Comparison of ENCODE assay signal across 8 mouse cellular contexts in genomic region chr4:133649464-133649863, GRCm38 (mm10). TPM values are rescaled to one million over a fixed set of nuclear protein-coding genes. Genes with fewer than 3 reads are reported as not detected.
DNase-seq lines count a peak whose midpoint lies in the region; ATAC-seq and TF ChIP-seq lines count a peak whose summit lies in the region.
"Not testable (repeated sequence)": the region's sequence is repeated elsewhere in the genome, so short reads cannot be mapped to it uniquely, and the experiment has no call there.

No protein-coding gene starts in this region.

- H3K9me3 ChIP-seq in E14TG2a.4 (ENCODE audit: low read length); embryonic facial prominence, embryonic 15.5 days (replicated peaks); hindbrain, embryonic 13.5 days; kidney, embryonic 16.5 days (ENCODE audit: low read length); liver, embryonic 12.5 days (replicated peaks): not testable (repeated sequence)
- H3K9me3 ChIP-seq in megakaryocyte, embryonic 14.5 days: peaks cover 18% of the 10 kb centered on the region

- H3K4me1 ChIP-seq in E14TG2a.4 (replicated peaks; ENCODE audit: low read depth, low read length): peaks cover 49% of the 10 kb centered on the region
- H3K4me1 ChIP-seq in embryonic facial prominence, embryonic 15.5 days; heart, adult 2 months (ENCODE audit: control insufficient read depth, insufficient read depth, low read length); hindbrain, embryonic 13.5 days (replicated peaks); liver, embryonic 12.5 days; small intestine, adult 2 months (ENCODE audit: control insufficient read depth, insufficient read depth, insufficient read length, low read length): not testable (repeated sequence)
- peaks cover 16% of the 10 kb centered on the region for H3K4me1 ChIP-seq in kidney, embryonic 16.5 days (ENCODE audit: insufficient read depth, low read length)
- peaks cover 18% of the 10 kb centered on the region for H3K4me1 ChIP-seq in megakaryocyte, embryonic 14.5 days

- TF ChIP-seq EP300 in heart, adult 2 months (IDR thresholded peaks at IDR 0.05; ENCODE audit: insufficient read depth, low read depth, low read length): not testable (repeated sequence)

- TF ChIP-seq POLR2A in heart, adult 2 months (IDR thresholded peaks at IDR 0.05; ENCODE audit: insufficient read depth, low read depth, low read length); small intestine, adult 2 months (IDR thresholded peaks at IDR 0.05; ENCODE audit: low read depth, low read length): not testable (repeated sequence)

- not testable (repeated sequence) for H3K9ac ChIP-seq in embryonic facial prominence, embryonic 15.5 days; heart, adult 2 months (ENCODE audit: low read depth, low read length); hindbrain, embryonic 13.5 days
- peak overlapping the region; percentile 47 for H3K9ac ChIP-seq in kidney, embryonic 16.5 days (replicated peaks; ENCODE audit: low read length)
- H3K9ac ChIP-seq in liver, embryonic 12.5 days: 0 out of 2 replicates have a peak overlapping the region, but pooled peaks have one; percentile 14

- not testable (repeated sequence) for DNase-seq in heart, adult 2 months

- not testable (repeated sequence) for H3K79me2 ChIP-seq in heart, adult 2 months (replicated peaks; ENCODE audit: control insufficient read depth, insufficient read depth, low read length)

- intact Hi-C loops in heart, adult 2 months (cut with DNase I): loop anchor here (5.0 kb wide), 1 partner anchor 37 kb away; no protein-coding TSS in a partner anchor

- H3K4me2 ChIP-seq in embryonic facial prominence, embryonic 15.5 days (replicated peaks): peak overlapping the region; percentile 17
- peak overlapping the region; percentile 40 for H3K4me2 ChIP-seq in hindbrain, embryonic 13.5 days
- peak overlapping the region; percentile 43 for H3K4me2 ChIP-seq in kidney, embryonic 16.5 days (replicated peaks; ENCODE audit: low read depth, low read length)
- peak overlapping the region; percentile 60 for H3K4me2 ChIP-seq in liver, embryonic 12.5 days

- peak overlapping the region; percentile 18; the same call in 1 of the 2 replicates for H3K27ac ChIP-seq in embryonic facial prominence, embryonic 15.5 days (replicated peaks)
- peak overlapping the region; percentile 81 for H3K27ac ChIP-seq in heart, adult 2 months
- not testable (repeated sequence) for H3K27ac ChIP-seq in hindbrain, embryonic 13.5 days; liver, embryonic 12.5 days
- H3K27ac ChIP-seq in kidney, embryonic 16.5 days (ENCODE audit: low read length): peak overlapping the region; percentile 64
- peak overlapping the region; percentile 52 for H3K27ac ChIP-seq in small intestine, adult 2 months (ENCODE audit: insufficient read depth, low read depth, low read length)

- H3K36me3 ChIP-seq in E14TG2a.4 (ENCODE audit: insufficient read depth, low read length); embryonic facial prominence, embryonic 15.5 days; heart, adult 2 months (ENCODE audit: control insufficient read depth, insufficient read depth, low read length); hindbrain, embryonic 13.5 days; kidney, embryonic 16.5 days (ENCODE audit: insufficient read depth, low read length); liver, embryonic 12.5 days; small intestine, adult 2 months (ENCODE audit: control insufficient read depth, insufficient read depth, low read length): not testable (repeated sequence)
- H3K36me3 ChIP-seq in megakaryocyte, embryonic 14.5 days (replicated peaks; ENCODE audit: low read length): peaks cover 11% of the 10 kb centered on the region

- not testable (repeated sequence) for TF ChIP-seq CTCF in E14TG2a.4 (conservative IDR thresholded peaks at IDR 0.05; ENCODE audit: low read length); small intestine, adult 2 months (IDR thresholded peaks at IDR 0.05; ENCODE audit: extremely low read depth, insufficient read length, insufficient replicate concordance, low read depth, low read length)
- TF ChIP-seq CTCF in heart, adult 2 months (IDR thresholded peaks at IDR 0.05): peak; percentile 15; the same call in 1 of the 2 replicates

- H3K27me3 ChIP-seq in E14TG2a.4 (ENCODE audit: insufficient read depth, low read length); embryonic facial prominence, embryonic 15.5 days; heart, adult 2 months (ENCODE audit: control insufficient read depth, insufficient read depth, low read length); hindbrain, embryonic 13.5 days; kidney, embryonic 16.5 days (ENCODE audit: insufficient read depth, low read length); liver, embryonic 12.5 days (replicated peaks); megakaryocyte, embryonic 14.5 days (replicated peaks); small intestine, adult 2 months (ENCODE audit: control insufficient read depth, insufficient read depth, low read length): not testable (repeated sequence)

- peak overlapping the region; percentile 55 for H3K4me3 ChIP-seq in E14TG2a.4 (replicated peaks; ENCODE audit: low read length)
- peak overlapping the region; percentile 12; the same call in 1 of the 2 replicates for H3K4me3 ChIP-seq in embryonic facial prominence, embryonic 15.5 days (replicated peaks)
- peak overlapping the region; percentile 51 for H3K4me3 ChIP-seq in heart, adult 2 months
- H3K4me3 ChIP-seq in hindbrain, embryonic 13.5 days: peak overlapping the region; percentile 11; the same call in 1 of the 2 replicates
- peak overlapping the region; percentile 31 for H3K4me3 ChIP-seq in kidney, embryonic 16.5 days (ENCODE audit: low read length)
- H3K4me3 ChIP-seq in liver, embryonic 12.5 days: peak overlapping the region; percentile 51
- H3K4me3 ChIP-seq in megakaryocyte, embryonic 14.5 days (replicated peaks): peak overlapping the region; percentile 90
- H3K4me3 ChIP-seq in small intestine, adult 2 months (ENCODE audit: low read depth, low read length): peak overlapping the region; percentile 61; the same call in 1 of the 2 replicates

- ATAC-seq in embryonic facial prominence, embryonic 15.5 days (ENCODE audit: insufficient number of reproducible peaks, low FRiP score, low TSS enrichment, low read depth); hindbrain, embryonic 13.5 days (ENCODE audit: low FRiP score); kidney, embryonic 16.5 days (ENCODE audit: low FRiP score, low TSS enrichment); liver, embryonic 12.5 days: not testable (repeated sequence)

- 85% methylated on average over 5 of the region's 5 CpGs for WGBS in embryonic facial prominence, embryonic 15.5 days
- WGBS in heart, adult 2 months: 80% methylated on average over 5 of the region's 5 CpGs
- 88% methylated on average over 5 of the region's 5 CpGs for WGBS in hindbrain, embryonic 13.5 days
- WGBS in kidney, embryonic 16.5 days: 79% methylated on average over 5 of the region's 5 CpGs
- 71% methylated on average over 5 of the region's 5 CpGs for WGBS in liver, embryonic 12.5 days (ENCODE audit: insufficient replicate concordance)
- WGBS in small intestine, adult 2 months: 75% methylated on average over 5 of the region's 5 CpGs

RNA-seq across cellular contexts. Expression of gene Zdhhc18, which starts 0.5 kb away (rescaled TPM):
- 4.6 and 5.4 TPM in 2 replicates for polyA plus RNA-seq in embryonic facial prominence, embryonic 15.5 days (2015; fragmentation: Nextera tagmentation; extraction: Ambion mirVana)
- total RNA-seq in heart, adult 2 months (2021): 10 to 100 TPM; 21.3 to 27.7 TPM
- 37.3 and 40.1 TPM in 2 replicates for polyA plus RNA-seq in heart, adult 2 months (2012; rRNA removed)
- polyA plus RNA-seq in hindbrain, embryonic 13.5 days (2015; fragmentation: Nextera tagmentation; extraction: Ambion mirVana): 3.4 and 4.4 TPM in 2 replicates
- polyA plus RNA-seq in kidney, embryonic 16.5 days (2015; fragmentation: Nextera tagmentation; extraction: Ambion mirVana): 2.4 and 4.4 TPM in 2 replicates
- polyA plus RNA-seq in liver, embryonic 12.5 days (2016; fragmentation: Nextera tagmentation; extraction: Ambion mirVana): 4.6 and 5.5 TPM in 2 replicates
- polyA plus RNA-seq in megakaryocyte, embryonic 14.5 days (2012; ENCODE audit: insufficient read depth, low replicate concordance): 53.7 and 98.5 TPM in 2 replicates
- 18.7 and 36.7 TPM in 2 replicates for polyA plus RNA-seq in small intestine, adult 2 months (2012; rRNA removed)

RNA-seq across cellular contexts. Expression of gene Pigv, which starts 23.0 kb away (rescaled TPM):
- 16.2 and 17.6 TPM in 2 replicates for polyA plus RNA-seq in embryonic facial prominence, embryonic 15.5 days (2015; fragmentation: Nextera tagmentation; extraction: Ambion mirVana)
- 10 to 100 TPM; 11.7 to 12.1 TPM for total RNA-seq in heart, adult 2 months (2021)
- polyA plus RNA-seq in heart, adult 2 months (2012; rRNA removed): 9.5 and 11.7 TPM in 2 replicates
- 13.4 and 14.1 TPM in 2 replicates for polyA plus RNA-seq in hindbrain, embryonic 13.5 days (2015; fragmentation: Nextera tagmentation; extraction: Ambion mirVana)
- 19.2 and 22.7 TPM in 2 replicates for polyA plus RNA-seq in kidney, embryonic 16.5 days (2015; fragmentation: Nextera tagmentation; extraction: Ambion mirVana)
- 7.0 and 10.0 TPM in 2 replicates for polyA plus RNA-seq in liver, embryonic 12.5 days (2016; fragmentation: Nextera tagmentation; extraction: Ambion mirVana)
- polyA plus RNA-seq in megakaryocyte, embryonic 14.5 days (2012; ENCODE audit: insufficient read depth, low replicate concordance): 9.8 and 12.4 TPM in 2 replicates
- 6.0 and 8.9 TPM in 2 replicates for polyA plus RNA-seq in small intestine, adult 2 months (2012; rRNA removed)

RNA-seq across cellular contexts. Expression of gene Sfn, which starts 47.5 kb away (rescaled TPM):
- polyA plus RNA-seq in embryonic facial prominence, embryonic 15.5 days (2015; fragmentation: Nextera tagmentation; extraction: Ambion mirVana): 347 and 362 TPM in 2 replicates
- total RNA-seq in heart, adult 2 months (2021): 1 to 10 TPM; 1.2 TPM
- 1.4 and 2.0 TPM in 2 replicates for polyA plus RNA-seq in heart, adult 2 months (2012; rRNA removed)
- polyA plus RNA-seq in hindbrain, embryonic 13.5 days (2015; fragmentation: Nextera tagmentation; extraction: Ambion mirVana): 2.8 and 4.1 TPM in 2 replicates
- polyA plus RNA-seq in kidney, embryonic 16.5 days (2015; fragmentation: Nextera tagmentation; extraction: Ambion mirVana): 20.7 and 21.4 TPM in 2 replicates
- polyA plus RNA-seq in liver, embryonic 12.5 days (2016; fragmentation: Nextera tagmentation; extraction: Ambion mirVana): 0.21 and 0.81 TPM in 2 replicates
- polyA plus RNA-seq in megakaryocyte, embryonic 14.5 days (2012; ENCODE audit: insufficient read depth, low replicate concordance): 9.2 and 15.3 TPM in 2 replicates
- 175 and 423 TPM in 2 replicates for polyA plus RNA-seq in small intestine, adult 2 months (2012; rRNA removed)

Comparison
In these comparisons a context has a peak if more than half of its experiments do, and no peak if none do; other contexts are left out.
1. H3K4me3 ChIP-seq: peak in every context shown above with its lines; median percentile 90 in megakaryocyte, embryonic 14.5 days; 61 in small intestine, adult 2 months; 55 in E14TG2a.4; 51 in heart, adult 2 months; 51 in liver, embryonic 12.5 days; 31 in kidney, embryonic 16.5 days; 12 in embryonic facial prominence, embryonic 15.5 days; 11 in hindbrain, embryonic 13.5 days.